7 mouse cellular contexts compared by ENCODE assay signal in the genomic region with DNA sequence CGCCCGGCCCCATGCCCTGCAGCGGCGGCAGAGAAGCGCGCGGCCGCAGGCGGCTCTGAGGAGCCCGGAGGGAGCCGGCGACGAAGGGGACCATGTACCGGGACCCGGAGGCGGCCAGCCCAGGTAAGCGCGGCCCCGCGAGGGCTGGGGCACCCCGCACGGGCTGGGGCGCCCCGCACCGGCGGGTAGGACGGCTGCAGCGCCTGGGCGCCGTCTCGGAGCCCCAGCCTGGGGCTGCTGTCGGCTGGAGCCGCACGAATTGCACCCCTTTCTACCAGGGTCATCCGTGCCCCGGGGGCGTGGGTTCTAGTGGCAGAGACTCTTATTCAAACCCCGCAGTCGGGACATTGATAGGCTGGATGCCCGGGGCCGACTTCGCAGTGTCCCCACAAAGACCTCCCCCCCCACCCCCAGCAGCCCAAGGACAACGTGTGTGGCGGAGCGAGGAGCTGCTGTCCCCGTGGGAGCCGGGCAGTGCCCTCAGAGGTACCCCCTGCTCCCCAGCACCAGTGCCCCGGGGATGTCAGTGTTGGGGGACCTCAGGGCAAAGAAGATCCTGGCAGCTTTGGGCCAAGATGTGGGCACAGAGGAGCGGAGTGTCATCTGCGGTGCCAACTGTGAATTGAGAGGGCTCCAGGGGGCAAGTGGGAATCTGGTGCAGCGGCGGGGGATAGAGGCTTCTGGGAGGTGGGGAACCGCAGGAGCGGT. TPM values are rescaled to one million over a fixed set of nuclear protein-coding genes. Genes with fewer than 3 reads are reported as not detected.
DNase-seq lines count a peak whose midpoint lies in the region; ATAC-seq and TF ChIP-seq lines count a peak whose summit lies in the region.

No protein-coding gene starts in this region.

- peak; percentile 62 for ATAC-seq in lung, embryonic 14.5 days (ENCODE audit: insufficient read depth)
- ATAC-seq in liver, embryonic 12.5 days, result peak; percentile 16; the same call in 1 of the 2 replicates
- peak; percentile 66 for ATAC-seq in stomach, postnatal 0 days (ENCODE audit: low FRiP score, low TSS enrichment)

- peak overlapping the region; percentile 86 for H3K4me2 ChIP-seq in lung, embryonic 14.5 days
- peak overlapping the region; percentile 79 for H3K4me2 ChIP-seq in liver, embryonic 12.5 days
- peak overlapping the region; percentile 89 for H3K4me2 ChIP-seq in stomach, postnatal 0 days (replicated peaks; ENCODE audit: low read depth)

- H3K4me3 ChIP-seq in lung, embryonic 14.5 days (ENCODE audit: low read depth, low read length), result peak overlapping the region; percentile 60
- H3K4me3 ChIP-seq in heart, embryonic 10.5 days, result peak overlapping the region; percentile 74
- peak overlapping the region; percentile 60 for H3K4me3 ChIP-seq in liver, embryonic 12.5 days
- peak overlapping the region; percentile 51 for H3K4me3 ChIP-seq in stomach, postnatal 0 days (ENCODE audit: low read depth, low read length)

- H3K9me3 ChIP-seq in lung, embryonic 14.5 days (ENCODE audit: low read depth, low read length), result no peaks in the 10 kb centered on the region
- no peaks in the 10 kb centered on the region for H3K9me3 ChIP-seq in heart, embryonic 10.5 days
- H3K9me3 ChIP-seq in liver, embryonic 12.5 days (replicated peaks), result no peaks in the 10 kb centered on the region
- no peaks in the 10 kb centered on the region for H3K9me3 ChIP-seq in stomach, postnatal 0 days (ENCODE audit: control insufficient read depth, low read length)

- no peaks in the 10 kb centered on the region for H3K36me3 ChIP-seq in lung, embryonic 14.5 days (ENCODE audit: insufficient read depth)
- H3K36me3 ChIP-seq in heart, embryonic 10.5 days, result no peaks in the 10 kb centered on the region
- no peaks in the 10 kb centered on the region for H3K36me3 ChIP-seq in liver, embryonic 12.5 days
- no peaks in the 10 kb centered on the region for H3K36me3 ChIP-seq in stomach, postnatal 0 days (ENCODE audit: control insufficient read depth, insufficient read depth, low read length)

- TF ChIP-seq EP300 in stomach, postnatal 0 days (optimal IDR thresholded peaks at IDR 0.05), result no peak

- H3K4me1 ChIP-seq in lung, embryonic 14.5 days (ENCODE audit: insufficient read depth), result peaks cover 4% of the 10 kb centered on the region; the same call in 1 of the 2 replicates
- peaks cover 16% of the 10 kb centered on the region for H3K4me1 ChIP-seq in heart, embryonic 10.5 days
- H3K4me1 ChIP-seq in liver, embryonic 12.5 days, result 0 out of 2 replicates have a peak, but pooled peaks cover 16% of the 10 kb centered on the region
- H3K4me1 ChIP-seq in stomach, postnatal 0 days (replicated peaks; ENCODE audit: control insufficient read depth, insufficient read depth), result no peaks in the 10 kb centered on the region

- no peak for TF ChIP-seq CTCF in lung, embryonic 14.5 days (IDR thresholded peaks at IDR 0.05; ENCODE audit: low read depth)
- peak; percentile 27; the same call in 1 of the 2 replicates for TF ChIP-seq CTCF in stomach, postnatal 0 days (IDR thresholded peaks at IDR 0.05; ENCODE audit: low read depth)

- H3K27ac ChIP-seq in lung, embryonic 14.5 days (ENCODE audit: low read depth), result no peak overlapping the region
- peak overlapping the region; percentile 79 for H3K27ac ChIP-seq in heart, embryonic 10.5 days
- no peak overlapping the region for H3K27ac ChIP-seq in liver, embryonic 12.5 days
- no peak overlapping the region for H3K27ac ChIP-seq in stomach, postnatal 0 days (replicated peaks)

- H3K27me3 ChIP-seq in lung, embryonic 14.5 days (ENCODE audit: insufficient read depth, low read length), result peaks cover 19% of the 10 kb centered on the region
- H3K27me3 ChIP-seq in heart, embryonic 10.5 days (ENCODE audit: insufficient read depth, poor library complexity, severe bottlenecking), result peaks cover 88% of the 10 kb centered on the region
- H3K27me3 ChIP-seq in liver, embryonic 12.5 days (replicated peaks), result peaks cover 78% of the 10 kb centered on the region
- H3K27me3 ChIP-seq in stomach, postnatal 0 days (ENCODE audit: control insufficient read depth, insufficient read depth, low read length), result no peaks in the 10 kb centered on the region; the same call in 1 of the 2 replicates

- no peak for DNase-seq in lung, embryonic 14.5 days
- no peak for DNase-seq in lung, postnatal 4 days
- peak; percentile 53 to 68 for DNase-seq in cerebellum, postnatal 10 days
- DNase-seq in heart, embryonic 10.5 days (ENCODE audit: low spot score), result no peak
- DNase-seq in stomach, postnatal 0 days (ENCODE audit: low spot score), result peak; percentile 55
- DNase-seq in ovary, postnatal 10 days (ENCODE audit: low spot score), result no peak

- H3K9ac ChIP-seq in lung, embryonic 14.5 days, result peak overlapping the region; percentile 62
- H3K9ac ChIP-seq in liver, embryonic 12.5 days, result peak overlapping the region; percentile 35; the same call in 1 of the 2 replicates
- H3K9ac ChIP-seq in stomach, postnatal 0 days (ENCODE audit: low read length), result peak overlapping the region; percentile 62

- WGBS in lung, embryonic 14.5 days, result under 1% methylated on average over 49 of the region's 54 CpGs
- 2% methylated on average over 54 of the region's 54 CpGs for WGBS in heart, embryonic 10.5 days
- WGBS in liver, embryonic 12.5 days (ENCODE audit: insufficient replicate concordance), result 2% methylated on average over 54 of the region's 54 CpGs
- WGBS in stomach, postnatal 0 days, result 2% methylated on average over 49 of the region's 54 CpGs

RNA-seq across cellular contexts. Expression of a gene that starts 0.7 kb away (rescaled TPM):
- 3.3 and 4.7 TPM in 2 replicates for polyA plus RNA-seq in lung, embryonic 14.5 days (2014; fragmentation: Nextera tagmentation; extraction: Ambion mirVana)
- 0.16 and 0.35 TPM in 2 replicates for polyA plus RNA-seq in heart, embryonic 10.5 days (2016; fragmentation: Nextera tagmentation; extraction: Ambion mirVana)
- polyA plus RNA-seq in liver, embryonic 12.5 days (2016; fragmentation: Nextera tagmentation; extraction: Ambion mirVana), result 0.56 and 0.91 TPM in 2 replicates
- 2.7 and 4.3 TPM in 2 replicates for polyA plus RNA-seq in stomach, postnatal 0 days (2015; fragmentation: Nextera tagmentation; extraction: Ambion mirVana)

Comparison
In these comparisons a context has a peak if more than half of its experiments do, and no peak if none do; other contexts are left out.
1. ATAC-seq: peak in every context shown above with its lines; median percentile 66 in stomach, postnatal 0 days; 62 in lung, embryonic 14.5 days; 16 in liver, embryonic 12.5 days.
2. DNase-seq: peak in cerebellum, postnatal 10 days (2 of 2) and stomach, postnatal 0 days (single experiment); none in lung, embryonic 14.5 days (single experiment), lung, postnatal 4 days (0 of 2), heart, embryonic 10.5 days (single experiment) and ovary, postnatal 10 days (single experiment).
3. Peak in every context shown above with its lines, with median percentiles within 50 percentile points of each other: H3K4me2 ChIP-seq, H3K4me3 ChIP-seq and H3K9ac ChIP-seq.